Mouse (Mus musculus): ENCODE measurements around the gene Polr1a.

GRCm38 (mm10) chr6:71909840-71910239, 987 bp downstream of the Polr1a start:
- TF ChIP-seq EP300 (IDR thresholded peaks at IDR 0.05; ENCODE audit: low read depth) (no peak), CTCF (IDR thresholded peaks at IDR 0.05; ENCODE audit: low read depth) (peak; percentile 26; the same call in 1 of the 2 replicates)
